Mouse (Mus musculus) gastrocnemius, postnatal 14 days (tissue): Measurements from ENCODE around the gene Trappc10. TPM values are rescaled to one million over a fixed set of nuclear protein-coding genes. Genes with fewer than 3 reads are reported as not detected.

Experiments used
- DNase-seq: peaks from one replicate; pipeline ENCODE4 v3.0.0; 2021; ENCODE audit warnings: mixed read lengths
- intact Hi-C: fragments of 180-260 bp; cut with DNase I; formaldehyde crosslinking; loops from one replicate; pipeline ENCODE4 v1.15.1; 2025; ENCODE audit warnings: low total_unique reads
- total RNA-seq, 2 experiments: library from RNA; stranded (reverse); gene quantifications; 2 replicates each; pipeline ENCODE4 v1.2.3; 2021

Trappc10 gene
- total RNA-seq, 2 experiments from 2014 or later, result 30.3 to 31.7 TPM

- no peak for DNase-seq
- intact Hi-C loops, result no loop called here
These were observed 76.7 kb downstream of the Trappc10 start for GRCm38 (mm10) chr10:78167775-78168174.

GRCm38 (mm10) chr10:78167333-78167732, 77.1 kb downstream of the Trappc10 start:
- intact Hi-C loops, result no loop called here
- DNase-seq, result no peak

- no peak for DNase-seq
- intact Hi-C loops, result no loop called here
These were observed 79.0 kb downstream of the Trappc10 start for GRCm38 (mm10) chr10:78165256-78166005.

GRCm38 (mm10) chr10:78164786-78165185, 79.7 kb downstream of the Trappc10 start:
- no peak for DNase-seq
- intact Hi-C loops, result loop anchor here (5.0 kb wide), 2 partner anchors 137 to 182 kb away; no protein-coding TSS in a partner anchor

GRCm38 (mm10) chr10:78163923-78164322, 80.5 kb downstream of the Trappc10 start:
- intact Hi-C loops, result loop anchor here (5.0 kb wide), 2 partner anchors 137 to 182 kb away; no protein-coding TSS in a partner anchor
- DNase-seq, result peak; percentile 65

GRCm38 (mm10) chr10:78163241-78163640, 81.2 kb downstream of the Trappc10 start:
- DNase-seq, result no peak
- intact Hi-C loops, result loop anchor here (5.0 kb wide), 2 partner anchors 136 to 181 kb away; no protein-coding TSS in a partner anchor

GRCm38 (mm10) chr10:78162646-78163045, 81.8 kb downstream of the Trappc10 start:
- intact Hi-C loops, result loop anchor here (5.0 kb wide), 2 partner anchors 135 to 180 kb away; no protein-coding TSS in a partner anchor

GRCm38 (mm10) chr10:78161096-78161495, 83.3 kb downstream of the Trappc10 start:
- intact Hi-C loops, result loop anchor here (5.0 kb wide), 2 partner anchors 134 to 179 kb away; no protein-coding TSS in a partner anchor
- no peak for DNase-seq

More at GRCm38 (mm10) chr10:78162646-78163045, 81.8 kb downstream of the Trappc10 start:
- DNase-seq, result no peak

- intact Hi-C loops, result loop anchor here (5.0 kb wide), 2 partner anchors 133 to 178 kb away; no protein-coding TSS in a partner anchor
- no peak for DNase-seq
These were observed 83.9 kb downstream of the Trappc10 start for GRCm38 (mm10) chr10:78160369-78161095.

GRCm38 (mm10) chr10:78159906-78160305, 84.5 kb downstream of the Trappc10 start:
- intact Hi-C loops, result loop anchor here (5.0 kb wide), 3 partner anchors 93 to 178 kb away; partner anchors contain the start of gene Icosl
- DNase-seq, result peak; percentile 83

GRCm38 (mm10) chr10:78159252-78159878, 85.1 kb downstream of the Trappc10 start:
- intact Hi-C loops, result loop anchor here (5.0 kb wide), 1 partner anchor 92 kb away; the partner anchor contains the start of gene Icosl
- peak; percentile 36 for DNase-seq

GRCm38 (mm10) chr10:78158041-78158440, 86.4 kb downstream of the Trappc10 start:
- no peak for DNase-seq
- intact Hi-C loops, result loop anchor here (5.0 kb wide), 1 partner anchor 91 kb away; the partner anchor contains the start of gene Icosl

GRCm38 (mm10) chr10:78156926-78157325, 87.5 kb downstream of the Trappc10 start:
- intact Hi-C loops, result loop anchor here (5.0 kb wide), 1 partner anchor 90 kb away; the partner anchor contains the start of gene Icosl
- no peak for DNase-seq

GRCm38 (mm10) chr10:78148834-78149766, 95.3 kb downstream of the Trappc10 start:
- intact Hi-C loops, result no loop called here
- DNase-seq, result no peak

GRCm38 (mm10) chr10:78147908-78148441, 96.5 kb downstream of the Trappc10 start:
- DNase-seq, result no peak
- intact Hi-C loops, result no loop called here

- intact Hi-C loops, result no loop called here
- no peak for DNase-seq
These were observed 100.5 kb downstream of the Trappc10 start for GRCm38 (mm10) chr10:78143727-78144505.

- no peak for DNase-seq
- intact Hi-C loops, result no loop called here
These were observed 103.6 kb downstream of the Trappc10 start for GRCm38 (mm10) chr10:78140843-78141242.

GRCm38 (mm10) chr10:78140251-78140600, 104.2 kb downstream of the Trappc10 start:
- intact Hi-C loops, result no loop called here
- no peak for DNase-seq
